Mouse (Mus musculus): ENCODE results near the gene Psmd9.

The Psmd9 gene

DNA sequence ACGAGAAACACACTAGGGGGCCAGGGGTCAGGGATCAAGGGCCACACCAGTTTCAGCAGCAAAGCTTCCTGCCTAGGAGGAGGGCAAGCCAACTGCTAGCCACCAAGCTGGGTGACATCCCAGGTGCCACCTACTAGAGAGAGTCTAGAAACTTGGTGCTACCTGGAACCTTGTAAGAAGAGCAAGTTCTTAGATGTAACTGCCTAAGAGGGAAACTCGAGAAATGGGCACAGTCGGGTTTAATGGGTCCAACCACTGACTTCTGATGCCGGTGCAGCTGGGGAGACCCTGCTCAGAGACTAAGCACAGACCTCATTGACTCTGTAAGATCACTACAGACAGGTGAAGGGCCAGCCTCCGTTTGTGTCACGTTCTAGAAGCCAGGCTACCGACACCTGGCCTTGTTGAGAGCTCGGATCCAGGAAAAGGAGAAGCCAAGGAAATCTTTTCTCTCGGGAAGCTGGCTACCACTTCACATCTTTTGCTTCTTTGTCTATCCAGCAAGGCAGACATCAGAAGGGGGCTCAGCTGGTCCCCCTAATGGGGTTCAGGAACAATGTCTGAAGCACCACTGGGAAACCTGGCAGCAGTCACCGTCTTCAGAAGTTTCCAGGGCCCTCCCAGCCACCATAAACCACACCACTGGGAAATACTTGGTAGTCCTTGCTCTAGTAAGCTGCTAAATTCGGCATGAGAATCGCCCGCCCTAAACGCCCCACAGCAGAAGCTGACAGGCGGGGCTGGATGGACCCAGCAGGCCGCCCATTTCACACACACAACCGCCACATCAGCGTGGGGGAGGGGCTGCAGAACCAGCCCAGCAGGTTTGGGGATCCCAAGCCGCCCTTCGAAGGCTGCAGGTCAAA, 31.9 kb upstream of the Psmd9 start:
- peak; percentile 50 to 59 for DNase-seq (ENCODE audit: low spot score in 2 of 2)

DNA sequence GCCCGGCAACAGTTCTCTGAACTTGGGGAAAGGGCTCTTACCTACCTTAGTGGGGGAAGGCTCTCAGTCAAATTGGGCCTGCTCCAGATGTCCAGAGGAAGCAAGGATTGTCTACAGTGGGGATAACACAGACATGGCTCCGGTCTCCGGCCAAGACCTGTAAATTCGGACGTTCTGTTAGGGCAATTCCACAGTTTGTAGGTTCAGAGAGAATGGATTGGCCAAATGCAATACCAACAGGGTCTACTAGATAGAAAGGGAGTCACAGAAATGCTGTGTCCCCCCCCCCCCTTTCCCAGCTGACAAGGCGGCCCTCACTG, 31.3 kb upstream of the Psmd9 start:
- DNase-seq (ENCODE audit: low spot score in 2 of 2) = no peak

DNA sequence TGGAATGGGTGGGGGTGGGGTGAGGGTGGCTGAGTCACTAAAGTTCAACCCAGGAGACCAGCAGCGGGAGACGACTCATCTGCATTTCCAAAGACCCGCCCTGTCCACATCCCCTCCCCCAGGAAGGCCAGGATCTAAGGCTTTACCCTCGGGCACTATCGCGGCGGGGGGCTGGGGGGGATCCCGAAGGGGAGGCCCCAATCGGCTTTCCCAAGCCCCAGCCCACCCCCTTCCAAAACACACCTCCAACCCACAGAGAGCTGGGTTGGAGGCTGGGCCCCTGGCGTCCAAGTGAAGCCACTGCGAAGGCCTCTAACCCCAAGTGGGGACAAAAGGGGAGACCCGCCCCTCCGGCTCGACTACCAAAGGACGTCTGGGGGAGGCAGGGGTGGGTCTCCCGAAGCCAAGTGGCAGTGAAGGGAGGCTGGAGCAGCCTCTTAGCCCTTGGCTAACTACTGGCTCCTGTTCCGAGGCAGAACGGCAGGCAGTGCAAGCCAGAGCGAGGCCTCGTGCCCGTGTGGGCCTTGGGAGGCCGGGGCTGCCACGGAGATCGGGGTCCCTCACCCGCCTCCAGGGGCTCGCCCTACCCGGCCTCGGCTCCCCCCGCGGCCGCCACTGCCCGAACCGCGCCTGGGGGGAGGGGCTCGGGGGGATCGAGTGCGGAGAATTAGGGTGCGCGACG, 30.8 kb upstream of the Psmd9 start:
- peak; percentile 46 to 53 for DNase-seq (ENCODE audit: low spot score in 2 of 2)

DNA sequence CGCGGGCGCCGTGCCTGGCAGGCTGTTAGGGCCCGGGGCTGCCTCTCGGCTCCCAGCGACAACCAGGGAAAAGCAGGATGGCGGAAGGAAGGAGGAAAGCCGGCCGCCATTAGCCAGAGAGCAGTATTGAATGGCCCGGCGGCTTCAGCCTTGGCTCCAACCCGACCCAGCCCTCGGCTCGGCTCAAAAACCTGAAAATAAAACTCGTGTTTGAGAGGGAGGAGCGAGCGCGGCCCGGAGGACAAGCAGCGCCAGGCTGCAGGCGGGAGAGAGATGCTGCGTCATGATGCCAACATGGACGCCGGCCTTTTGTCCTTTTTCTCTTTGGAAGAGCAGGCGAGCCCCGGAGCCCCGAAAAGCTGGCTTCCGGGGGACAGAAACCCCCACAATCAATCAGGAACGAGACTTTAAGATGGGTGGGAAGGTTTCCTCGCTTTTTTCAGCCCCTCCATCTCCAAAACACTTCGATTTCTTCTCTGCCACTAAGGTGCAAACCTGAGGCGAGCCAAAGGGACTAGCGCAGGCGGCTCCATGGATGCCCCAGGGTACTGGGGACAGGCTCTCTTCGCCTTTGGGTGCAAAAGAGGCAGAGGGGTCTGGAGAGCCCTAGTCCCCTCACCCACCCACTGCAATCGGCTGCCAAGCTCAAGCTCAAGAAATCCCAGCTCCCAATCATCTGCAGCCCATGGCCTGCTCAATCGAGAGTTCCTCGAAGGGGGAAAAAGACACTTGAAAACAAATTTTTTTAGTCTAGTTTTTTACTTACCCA, 30.1 kb upstream of the Psmd9 start:
- DNase-seq (ENCODE audit: low spot score in 2 of 2) = peak; percentile 65 to 68

DNA sequence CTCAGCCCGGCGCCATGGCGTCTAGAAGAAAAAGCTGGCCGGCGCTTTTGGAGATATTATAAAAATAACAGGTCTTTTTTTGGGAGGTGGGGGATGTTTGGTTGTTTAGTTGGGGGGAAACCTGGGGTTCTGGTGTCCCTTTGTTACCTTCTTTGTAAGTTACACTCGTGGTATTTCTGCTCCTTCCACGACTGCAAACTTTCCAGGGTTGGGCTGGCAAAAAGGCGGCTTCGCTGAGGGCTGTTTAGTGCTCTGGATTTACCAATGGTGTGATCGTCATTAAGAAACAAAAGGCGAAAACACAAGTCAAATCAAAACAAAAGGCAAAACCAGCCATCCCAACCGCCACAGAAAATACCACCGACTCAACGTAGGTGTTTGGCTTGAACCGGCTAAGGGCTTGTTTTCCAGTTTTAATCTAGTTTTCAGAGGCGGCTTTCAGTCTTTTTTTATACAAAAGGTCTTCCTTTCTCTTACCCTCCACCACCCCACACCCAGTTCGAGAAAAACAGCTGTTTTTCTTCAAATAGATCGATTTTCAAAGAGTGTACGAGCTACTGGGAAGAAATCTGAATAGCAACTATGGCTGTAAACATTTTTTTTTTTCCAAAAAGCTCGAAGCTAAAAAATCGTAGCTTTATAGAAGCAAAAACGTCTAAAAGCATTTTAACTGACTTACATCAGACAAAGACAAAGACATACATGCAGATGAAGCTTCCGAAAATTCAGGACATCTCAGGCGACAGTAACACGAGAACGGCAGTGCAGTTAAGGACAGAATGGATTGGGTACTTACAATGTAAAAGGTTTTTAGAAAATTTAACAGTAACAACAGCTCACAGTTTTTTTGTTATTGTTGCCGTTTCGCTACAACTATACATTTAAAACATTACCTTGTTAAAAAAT, 29.2 kb upstream of the Psmd9 start:
- no peak for DNase-seq (ENCODE audit: low spot score in 2 of 2)

DNA sequence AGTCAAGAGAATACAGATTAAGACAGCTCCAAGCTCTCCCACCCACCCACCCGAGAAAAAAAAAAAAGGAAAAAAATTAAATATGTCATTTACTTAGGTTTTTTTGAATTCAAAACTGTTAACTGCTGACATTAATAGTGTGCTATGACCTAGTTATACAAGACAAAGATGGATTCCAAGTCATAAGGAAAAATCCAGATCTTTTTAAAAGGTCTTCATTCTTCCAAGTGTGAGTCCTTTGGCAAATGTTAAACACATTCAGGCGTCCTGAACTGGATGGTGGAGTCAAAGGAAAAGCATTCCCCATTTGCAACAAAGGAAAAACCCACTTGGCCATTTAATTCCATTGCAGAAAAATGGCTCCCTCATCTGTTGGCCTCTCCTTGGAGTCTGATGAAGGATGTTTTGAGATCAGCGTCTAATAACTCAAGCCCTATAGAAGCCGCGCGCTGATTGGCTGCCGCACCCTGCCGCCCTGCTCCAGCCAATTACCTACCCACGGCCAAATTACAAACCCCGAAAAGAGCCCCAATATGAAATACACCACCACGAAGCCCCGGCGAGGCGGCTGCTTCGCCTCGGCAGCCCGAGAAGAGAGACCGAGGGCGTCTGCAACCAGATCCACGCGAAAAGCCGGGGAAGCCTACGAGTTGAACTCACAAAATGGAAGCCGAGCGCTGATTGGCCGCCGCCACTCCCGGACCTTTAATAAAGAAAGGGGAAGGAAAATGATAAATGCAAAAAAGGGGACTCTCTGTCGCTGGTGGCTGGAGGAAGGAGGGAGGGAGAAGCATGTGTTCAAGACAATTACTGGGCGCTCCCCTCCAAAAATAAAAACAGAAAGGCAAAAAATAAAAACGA, 28.3 kb upstream of the Psmd9 start:
- peak; percentile 80 for DNase-seq (ENCODE audit: low spot score in 2 of 2)

DNA sequence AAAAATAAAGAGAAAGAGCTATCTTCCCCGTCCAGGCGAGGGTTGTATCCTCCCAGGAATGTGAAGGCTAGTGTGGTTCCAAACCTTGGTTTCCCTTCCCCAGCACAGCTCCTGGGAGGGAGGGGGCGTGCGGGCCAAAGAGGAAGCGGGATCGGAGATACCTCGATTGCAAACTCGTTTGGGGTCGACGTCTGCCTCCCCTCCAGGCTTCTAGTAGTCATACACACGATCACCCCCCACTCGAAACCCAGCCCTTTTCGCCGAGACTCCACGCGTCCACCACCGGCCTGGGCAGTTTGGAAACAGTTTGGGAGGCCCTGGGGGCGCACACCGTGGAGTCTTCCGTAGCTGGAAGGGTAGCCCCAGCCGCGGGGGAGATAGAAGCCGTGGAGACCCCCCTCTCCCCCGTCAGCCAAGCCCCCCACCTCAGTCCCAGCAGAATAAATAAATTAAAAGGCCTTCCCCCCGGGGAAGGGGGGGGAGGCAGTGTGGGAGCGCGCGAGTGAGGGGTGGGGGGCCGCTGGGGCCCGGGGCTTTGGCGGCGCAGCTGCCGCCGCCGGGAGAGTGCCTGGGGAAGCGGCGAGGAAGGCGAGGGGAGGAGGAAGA, 27.6 kb upstream of the Psmd9 start:
- DNase-seq (ENCODE audit: low spot score in 2 of 2) = peak; percentile 54 to 72

DNA sequence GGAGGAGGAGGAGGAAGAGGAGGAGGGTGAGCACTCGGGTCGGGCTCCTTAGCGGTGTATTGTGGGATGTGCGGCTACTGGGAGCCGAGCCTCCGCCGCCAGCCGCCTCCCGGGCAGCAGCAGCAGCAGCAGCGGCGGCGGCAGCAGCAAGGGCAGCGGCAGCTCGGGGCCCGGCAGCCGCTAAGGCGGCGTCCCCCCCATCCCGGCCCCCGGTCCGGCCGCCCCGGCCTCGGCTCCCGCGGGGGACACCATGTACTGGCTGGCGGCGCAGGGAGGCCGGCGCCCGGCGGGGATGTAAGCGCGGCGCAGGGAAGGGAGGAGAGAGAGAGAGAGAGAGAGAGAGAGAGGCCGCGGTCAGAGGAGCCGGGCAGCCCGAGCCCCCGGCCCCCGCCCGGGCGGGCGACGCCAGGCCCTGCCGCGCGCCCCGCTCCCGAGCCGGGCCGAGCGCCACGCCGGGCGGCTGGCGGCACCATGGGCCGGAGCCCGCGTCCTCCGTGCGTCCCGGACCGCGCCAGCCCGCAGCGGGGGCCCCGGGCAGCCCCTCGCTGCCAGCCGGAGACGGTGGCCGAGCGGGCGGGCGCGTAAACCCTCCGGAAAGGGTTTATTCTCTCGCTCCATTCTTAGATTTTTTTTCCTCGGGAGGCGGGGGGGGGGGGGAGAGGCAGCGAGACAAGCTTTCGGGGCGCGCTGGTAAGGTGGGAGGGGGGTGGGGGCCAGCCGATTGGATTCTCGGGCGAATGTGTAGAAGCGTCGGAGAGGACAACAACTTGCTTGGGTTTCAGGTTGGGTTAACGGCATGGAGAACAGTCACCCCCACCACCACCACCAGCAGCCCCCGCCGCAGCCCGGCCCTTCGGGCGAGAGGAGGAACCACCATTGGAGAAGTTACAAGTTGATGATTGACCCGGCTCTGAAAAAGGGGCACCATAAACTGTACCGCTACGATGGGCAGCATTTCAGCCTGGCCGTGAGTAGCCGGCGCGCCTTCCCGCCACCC, 26.8 kb upstream of the Psmd9 start, which contains the start of gene Setd1b:
Setd1b (plus strand) TSS at position 33 of the 997 bp plus-strand sequence.
- DNase-seq (ENCODE audit: low spot score in 2 of 2) = peak in 1 of 2 experiments; percentile 64

DNA sequence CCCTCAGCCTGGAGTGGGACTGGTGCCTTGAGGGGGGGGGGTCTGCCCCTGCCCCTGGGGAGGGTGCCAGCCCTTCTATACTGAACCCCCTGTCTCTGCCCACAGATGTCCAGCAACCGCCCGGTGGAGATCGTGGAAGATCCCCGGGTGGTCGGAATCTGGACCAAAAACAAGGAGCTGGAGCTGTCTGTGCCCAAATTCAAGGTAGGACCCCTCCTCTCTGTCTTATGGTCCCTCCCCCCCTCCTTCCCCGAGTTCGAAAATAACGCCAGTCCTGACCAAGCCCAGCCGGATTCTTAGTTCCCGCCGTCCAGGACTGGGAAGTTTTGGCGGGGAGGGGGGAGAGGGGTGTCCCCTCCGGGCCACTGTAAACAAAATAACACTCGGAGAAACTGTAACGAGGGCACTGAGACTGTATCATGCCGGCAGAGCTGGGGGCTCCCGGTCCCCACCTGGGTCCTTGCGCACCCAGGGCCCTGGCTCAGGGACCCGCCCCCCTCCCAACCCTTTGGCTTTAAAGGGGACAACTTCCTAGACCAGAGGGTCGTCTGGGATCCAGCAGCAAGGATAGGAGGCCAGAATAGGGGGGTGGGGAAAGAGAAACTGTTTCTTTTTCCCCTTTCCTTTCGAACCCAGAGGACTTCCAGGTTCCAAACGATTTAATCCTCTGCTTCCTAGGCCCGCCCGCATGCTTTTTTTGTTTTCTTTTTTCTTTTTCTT, 25.8 kb upstream of the Psmd9 start:
- no peak for DNase-seq (ENCODE audit: low spot score in 2 of 2)

DNA sequence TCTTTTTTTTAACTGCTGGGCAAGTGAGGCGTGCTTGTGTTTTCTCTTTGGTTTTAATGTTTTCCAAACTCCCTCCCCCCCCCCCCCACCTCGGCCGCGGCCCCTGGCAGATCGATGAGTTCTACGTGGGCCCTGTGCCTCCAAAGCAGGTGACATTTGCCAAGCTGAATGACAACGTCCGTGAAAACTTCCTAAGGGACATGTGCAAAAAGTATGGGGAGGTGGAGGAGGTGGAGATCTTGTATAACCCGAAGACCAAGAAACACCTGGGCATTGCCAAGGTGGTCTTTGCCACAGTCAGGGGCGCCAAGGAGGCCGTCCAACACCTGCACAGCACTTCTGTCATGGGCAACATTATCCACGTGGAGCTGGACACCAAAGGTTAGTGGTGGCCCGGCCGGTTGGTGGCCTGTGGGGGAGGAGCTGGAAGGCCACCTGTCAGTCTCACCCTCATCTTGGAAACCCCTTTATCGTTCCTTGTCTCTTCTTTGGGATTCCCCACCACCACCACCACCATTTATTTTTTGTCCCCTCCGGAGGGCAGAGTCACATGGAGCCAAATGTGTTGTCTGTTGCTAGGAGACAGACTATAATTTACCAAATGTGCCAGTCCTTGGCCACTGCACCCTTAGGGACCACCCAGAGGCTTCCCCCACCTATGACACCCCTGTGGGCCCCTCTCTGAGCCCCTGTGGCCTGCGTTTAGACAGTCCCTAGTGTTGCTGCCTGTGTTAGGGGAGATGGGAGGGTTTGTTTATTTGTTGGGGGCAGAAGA, 25.1 kb upstream of the Psmd9 start:
- no peak for DNase-seq (ENCODE audit: low spot score in 2 of 2)

DNA sequence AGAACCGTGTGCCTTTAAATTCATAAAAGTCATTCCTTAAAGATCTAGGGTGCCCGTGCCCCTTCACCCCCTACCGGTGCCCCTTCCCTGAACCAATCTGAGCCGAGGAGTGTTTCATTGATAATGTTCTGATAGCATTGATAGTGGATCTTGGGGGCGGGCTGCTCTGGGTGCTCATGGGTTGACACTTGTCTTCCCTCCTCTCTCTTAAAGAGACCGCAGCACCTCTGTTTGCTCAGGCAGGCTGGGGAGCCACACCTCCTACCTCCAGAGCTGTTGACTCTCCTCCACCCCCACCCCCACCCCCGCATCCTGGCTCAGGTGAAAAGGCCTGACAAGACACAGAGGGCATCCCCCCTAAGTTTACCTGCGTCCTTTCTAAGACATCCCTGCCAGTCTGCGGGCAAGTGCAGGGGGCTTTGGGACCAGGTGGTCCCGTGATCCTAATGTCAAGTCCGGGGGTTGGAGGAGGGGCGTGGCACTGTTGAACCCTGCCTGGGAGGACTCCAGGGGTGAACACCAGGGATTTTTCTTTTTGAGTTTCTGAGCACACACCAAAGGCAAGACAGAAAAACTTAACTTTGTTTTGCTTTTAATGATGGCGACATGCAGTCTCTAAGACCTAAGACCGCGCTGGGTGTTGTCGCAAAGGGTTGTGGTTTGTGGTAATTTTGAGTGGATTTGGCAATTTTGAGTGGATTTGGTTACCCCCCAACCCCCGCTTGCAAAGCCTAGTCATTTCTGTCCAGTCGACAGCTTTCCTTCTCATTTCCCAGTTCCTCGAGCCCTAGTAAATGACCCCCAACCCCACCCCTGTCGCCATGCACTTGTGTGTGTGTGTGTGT, 24.2 kb upstream of the Psmd9 start:
- no peak for DNase-seq (ENCODE audit: low spot score in 2 of 2)

DNA sequence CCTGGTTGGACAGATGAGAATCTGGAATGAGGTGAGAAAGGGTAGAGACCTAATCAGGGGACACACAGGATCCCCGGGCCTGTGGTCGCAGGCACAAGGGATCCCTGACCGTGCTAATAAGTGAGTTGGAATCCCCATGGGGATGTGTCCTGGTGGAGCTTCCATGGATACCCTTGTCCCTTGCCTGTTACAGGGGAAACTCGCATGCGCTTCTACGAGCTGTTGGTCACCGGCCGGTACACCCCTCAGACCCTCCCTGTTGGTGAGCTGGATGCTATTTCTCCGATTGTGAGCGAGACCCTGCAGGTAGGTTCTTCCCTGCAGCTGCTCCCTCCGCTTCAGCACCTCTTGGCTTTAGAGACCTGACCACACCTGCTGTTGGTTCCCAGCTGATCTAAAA, 22.9 kb upstream of the Psmd9 start:
- DNase-seq (ENCODE audit: low spot score in 2 of 2) = no peak

DNA sequence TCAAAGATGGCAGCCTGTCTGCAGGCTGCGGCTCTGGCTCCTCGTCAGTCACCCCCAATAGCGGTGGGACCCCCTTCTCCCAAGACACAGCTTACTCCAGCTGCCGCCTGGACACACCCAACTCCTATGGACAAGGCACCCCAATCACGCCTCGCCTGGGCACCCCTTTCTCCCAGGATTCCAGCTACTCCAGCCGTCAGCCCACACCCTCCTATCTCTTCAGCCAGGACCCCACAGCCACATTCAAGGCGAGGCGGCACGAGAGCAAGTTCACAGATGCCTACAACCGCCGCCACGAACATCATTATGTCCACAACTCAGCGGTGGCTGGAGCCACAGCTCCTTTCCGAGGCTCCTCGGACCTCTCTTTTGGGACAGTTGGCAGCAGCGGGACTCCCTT, 21.6 kb upstream of the Psmd9 start:
- DNase-seq (ENCODE audit: low spot score in 2 of 2) = no peak

DNA sequence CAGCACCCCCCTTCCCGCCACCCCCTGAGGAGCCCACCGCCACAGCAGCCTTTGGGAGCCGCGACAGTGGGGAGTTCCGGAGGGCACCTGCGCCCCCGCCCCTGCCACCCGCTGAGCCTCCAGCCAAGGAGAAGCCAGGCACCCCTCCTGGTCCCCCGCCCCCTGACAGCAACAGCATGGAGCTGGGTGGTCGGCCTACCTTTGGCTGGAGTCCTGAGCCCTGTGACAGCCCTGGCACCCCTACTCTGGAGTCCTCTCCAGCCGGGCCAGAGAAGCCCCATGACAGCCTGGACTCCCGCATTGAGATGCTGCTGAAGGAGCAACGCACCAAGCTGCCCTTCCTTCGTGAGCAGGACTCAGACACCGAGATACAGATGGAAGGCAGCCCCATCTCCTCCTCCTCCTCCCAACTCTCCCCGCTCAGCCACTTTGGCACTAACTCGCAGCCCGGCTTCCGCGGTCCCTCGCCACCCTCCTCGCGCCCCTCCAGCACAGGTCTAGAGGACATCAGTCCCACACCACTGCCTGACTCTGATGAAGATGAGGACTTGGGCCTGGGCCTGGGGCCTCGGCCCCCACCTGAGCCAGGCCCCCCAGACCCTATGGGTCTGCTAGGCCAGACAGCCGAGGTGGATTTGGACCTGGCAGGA, 21.0 kb upstream of the Psmd9 start:
- no peak for DNase-seq (ENCODE audit: low spot score in 2 of 2)

DNA sequence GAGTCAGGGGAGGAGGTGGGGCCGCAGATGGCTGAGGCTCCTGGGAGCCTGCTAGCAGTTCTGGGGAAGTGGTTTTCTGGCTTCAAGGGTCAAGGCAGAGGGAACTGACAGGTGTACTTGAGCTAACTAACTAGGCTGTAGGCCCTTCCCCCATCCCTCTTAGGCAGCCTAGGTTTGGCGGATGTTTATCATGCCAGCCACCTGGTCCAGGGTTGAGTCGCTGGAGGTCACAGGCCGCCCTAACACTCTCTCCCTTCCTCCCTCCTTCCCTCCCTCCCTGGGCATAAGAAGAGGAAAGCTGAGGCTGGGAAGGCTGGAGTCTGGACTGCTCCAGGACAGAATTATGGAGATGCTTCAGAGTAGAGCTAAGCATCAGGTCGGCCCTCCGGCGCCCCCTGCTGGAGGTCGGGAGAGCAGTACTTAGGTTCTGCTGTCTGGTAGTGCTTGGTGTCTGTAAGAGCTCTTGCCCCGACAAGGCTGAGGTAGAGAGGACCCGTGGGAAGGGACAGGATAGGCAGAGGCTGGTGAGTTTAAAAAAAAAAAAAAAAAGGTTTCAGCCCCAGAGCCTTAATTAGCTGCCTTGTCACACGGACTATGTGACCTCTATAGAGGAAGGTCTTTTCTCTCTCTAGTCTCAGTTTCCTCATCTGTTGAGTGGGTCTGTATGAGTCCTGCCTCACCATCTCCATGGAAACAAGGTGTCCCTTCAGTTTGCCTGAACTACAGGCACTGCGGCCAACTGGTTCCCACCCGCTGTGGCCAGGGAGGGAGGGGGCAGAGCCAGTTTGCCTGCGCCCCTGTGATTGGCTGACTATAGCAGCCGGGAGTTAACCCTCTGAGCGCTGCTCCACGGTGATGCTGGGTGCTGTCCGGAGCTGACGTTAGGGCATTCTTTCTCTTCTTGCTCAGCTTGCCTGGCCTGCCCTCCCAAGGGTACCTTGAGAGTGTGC, 19.5 kb upstream of the Psmd9 start:
- peak; percentile 84 to 92 for DNase-seq (ENCODE audit: low spot score in 2 of 2)

Data from thymus, postnatal 10 days (tissue).